Comparison of ENCODE assay signal across 8 mouse cellular contexts in the genomic region with DNA sequence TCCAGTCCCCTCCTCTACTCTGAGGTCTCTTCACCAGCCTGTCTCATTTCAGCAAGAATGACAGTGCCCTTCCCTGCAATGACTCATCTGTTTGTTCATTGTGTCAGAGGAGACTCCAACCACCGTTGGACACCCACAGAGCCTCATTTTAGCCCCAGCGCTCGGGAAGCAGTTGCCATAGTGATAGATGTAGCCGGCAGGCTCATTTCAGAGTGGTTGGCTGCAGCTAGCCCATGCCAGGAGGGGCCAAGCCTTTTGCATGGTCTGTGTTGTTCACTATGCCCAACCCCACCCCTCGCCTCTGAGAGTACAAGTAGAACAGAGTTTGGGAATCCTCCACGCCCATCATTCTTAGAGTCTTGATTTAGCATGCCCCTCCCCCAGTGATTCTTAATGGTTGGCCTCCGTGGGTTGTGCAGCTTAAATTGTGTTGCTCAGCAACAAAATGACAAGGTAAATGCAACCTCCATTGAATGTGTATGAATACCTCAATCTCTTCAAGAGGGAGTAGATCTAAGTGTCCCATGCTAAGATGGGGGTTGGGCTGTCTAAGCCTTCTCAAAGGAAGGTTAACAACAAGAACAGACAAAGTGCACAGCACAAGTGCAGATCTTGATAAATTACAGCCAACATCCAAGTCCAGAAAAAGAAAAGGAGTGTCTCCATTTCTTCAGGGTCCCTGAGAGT. TPM values are rescaled to one million over a fixed set of nuclear protein-coding genes. Genes with fewer than 3 reads are reported as not detected.
A peak's percentile ranks its signal among the peaks of the same experiment; 100 is the strongest.
DNase-seq lines count a peak whose midpoint lies in the region; TF ChIP-seq lines count a peak whose summit lies in the region.

No protein-coding gene starts in this region.

- no peak overlapping the region for H3ac ChIP-seq in C2C12 (ENCODE audit: control insufficient read depth, insufficient read length, low read depth)

- no peaks in the 10 kb centered on the region for H3K36me3 ChIP-seq in C2C12 (ENCODE audit: control insufficient read depth, insufficient read depth)

- peak; percentile 40 for DNase-seq in adrenal gland, postnatal 25 days
- DNase-seq in frontal cortex, postnatal 36 days (ENCODE audit: low spot score in 2 of 2) = peak; percentile 68 to 82
- peak; percentile 72 to 78 for DNase-seq in left cerebral cortex, postnatal 36 days (ENCODE audit: low spot score in 2 of 2)
- DNase-seq in right cerebral cortex, adult 18-20 months = peak; percentile 84
- no peak for DNase-seq in heart, postnatal 14 days
- DNase-seq in heart, adult 18-20 months = no peak
- DNase-seq in yolk sac, embryonic 10.5 days (ENCODE audit: low spot score) = no peak

- H3K79me3 ChIP-seq in C2C12 (ENCODE audit: low read depth) = no peaks in the 10 kb centered on the region

- peaks cover 5% of the 10 kb centered on the region for H3K79me2 ChIP-seq in C2C12 (ENCODE audit: control insufficient read depth, insufficient read depth)

- no peaks in the 10 kb centered on the region for H3K27me3 ChIP-seq in C2C12 (ENCODE audit: control insufficient read depth, insufficient read depth, insufficient read length)

- intact Hi-C loops in left cerebral cortex, postnatal 36 days (cut with DNase I) = no loop called here
- intact Hi-C loops in heart, postnatal 14 days (cut with DNase I) = no loop called here

- H3K4me3 ChIP-seq in C2C12 (ENCODE audit: insufficient read depth, poor library complexity, severe bottlenecking) = no peak overlapping the region

- TF ChIP-seq CTCF in C2C12 (IDR thresholded peaks at IDR 0.05; ENCODE audit: control insufficient read depth, insufficient read depth, insufficient read length) = no peak

TF ChIP-seq in C2C12, 6 proteins besides CTCF, POLR2A, EP300 and RAD21:
- TF ChIP-seq MYOD1 (IDR thresholded peaks at IDR 0.05; ENCODE audit: control insufficient read depth, insufficient read length, low read depth) (no peak), CEBPB (IDR thresholded peaks at IDR 0.05; ENCODE audit: low read depth) (peak; percentile 64), FOSL1 (IDR thresholded peaks at IDR 0.05; ENCODE audit: insufficient read depth, low read length, poor library complexity, severe bottlenecking) (peak; percentile 16), MYOG (IDR thresholded peaks at IDR 0.05; ENCODE audit: control insufficient read depth, extremely low read depth, insufficient read length) (no peak), MAX (IDR thresholded peaks at IDR 0.05) (peak; percentile 52), USF1 (IDR thresholded peaks at IDR 0.05; ENCODE audit: low read depth) (no peak)

RNA-seq across cellular contexts. Expression of a gene that starts 5.3 kb away (rescaled TPM):
- polyA plus RNA-seq in C2C12 (2012; fragmentation: generic; extraction: Trizol) = 22.5 TPM
- total RNA-seq in adrenal gland, postnatal 25 days (2021) = 142 and 154 TPM in 2 replicates
- 100 to 1,000 TPM; 192 to 199 TPM for total RNA-seq in left cerebral cortex, postnatal 36 days (2021)
- 100 to 1,000 TPM; 106 to 108 TPM for total RNA-seq in heart, postnatal 14 days (2021)
- 100 to 1,000 TPM; 114 to 116 TPM for total RNA-seq in heart, adult 18-20 months (2021)

RNA-seq across cellular contexts. Expression of a gene that starts 29.0 kb away (rescaled TPM):
- polyA plus RNA-seq in C2C12 (2012; fragmentation: generic; extraction: Trizol) = 5.3 TPM
- 180 and 181 TPM in 2 replicates for total RNA-seq in adrenal gland, postnatal 25 days (2021)
- total RNA-seq in left cerebral cortex, postnatal 36 days (2021) = 10 to 100 TPM; 13.2 to 14.4 TPM
- 10 to 100 TPM; 25.6 to 26.5 TPM for total RNA-seq in heart, postnatal 14 days (2021)
- total RNA-seq in heart, adult 18-20 months (2021) = 10 to 100 TPM; 33.7 to 35.8 TPM

Comparison
In these comparisons a context has a peak if more than half of its experiments do, and no peak if none do; other contexts are left out.
1. DNase-seq: peak in adrenal gland, postnatal 25 days (single experiment), frontal cortex, postnatal 36 days (2 of 2), left cerebral cortex, postnatal 36 days (2 of 2) and right cerebral cortex, adult 18-20 months (single experiment); none in heart, postnatal 14 days (0 of 2), heart, adult 18-20 months (0 of 2) and yolk sac, embryonic 10.5 days (single experiment).